Mouse (Mus musculus) liver (tissue): ENCODE data around the gene Arhgef28.
A peak's percentile ranks its signal among the peaks of the same experiment; 100 is the strongest.
"Not testable (repeated sequence)": the region's sequence is repeated elsewhere in the genome, so short reads cannot be mapped to it uniquely, and the experiment has no call there.

ENCODE experiments used
- DNase-seq: peaks from one replicate; pipeline ENCODE4 v3.0.0-alpha.2; 2020; ENCODE audit warnings: mixed read lengths

The Arhgef28 gene

DNA sequence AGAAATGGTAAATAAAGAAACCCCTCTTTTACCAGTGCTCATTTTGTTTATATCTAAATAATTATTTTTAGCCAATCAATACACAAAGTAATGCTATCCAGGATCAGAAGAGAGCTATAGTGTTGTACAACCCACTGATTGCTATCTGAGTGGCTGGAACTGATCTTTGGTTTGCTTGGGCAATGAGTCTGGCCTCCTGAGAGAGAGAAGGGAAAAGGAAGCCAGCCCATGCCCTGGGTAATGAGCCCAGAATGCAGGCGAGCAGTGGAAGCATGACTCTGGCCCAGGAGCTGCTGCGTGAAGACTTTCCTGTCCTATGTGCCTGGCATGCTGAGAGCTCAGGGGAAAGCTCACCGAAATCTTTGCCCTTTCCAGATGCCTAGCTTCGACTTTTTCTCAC, 83.5 kb downstream of the Arhgef28 start:
- no peak for DNase-seq

DNA sequence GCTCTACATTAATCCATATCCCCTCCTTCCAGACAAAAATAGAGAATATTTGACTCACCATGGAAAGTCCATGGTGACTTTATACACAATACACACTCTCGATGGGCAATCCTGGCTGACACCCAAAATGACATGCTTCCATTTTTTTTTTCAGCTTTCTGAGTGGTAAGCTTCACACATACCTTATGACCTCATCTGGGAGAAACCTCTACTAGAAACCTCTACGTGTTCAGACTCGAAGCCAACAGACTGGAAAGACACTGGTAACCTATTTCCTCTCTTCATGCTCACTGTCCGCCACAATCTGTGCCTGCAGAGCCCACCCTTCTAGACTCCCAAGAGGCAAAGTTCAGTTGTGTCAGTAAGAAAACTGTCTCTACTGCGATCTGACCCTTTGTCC, 84.2 kb downstream of the Arhgef28 start:
- DNase-seq: no peak

DNA sequence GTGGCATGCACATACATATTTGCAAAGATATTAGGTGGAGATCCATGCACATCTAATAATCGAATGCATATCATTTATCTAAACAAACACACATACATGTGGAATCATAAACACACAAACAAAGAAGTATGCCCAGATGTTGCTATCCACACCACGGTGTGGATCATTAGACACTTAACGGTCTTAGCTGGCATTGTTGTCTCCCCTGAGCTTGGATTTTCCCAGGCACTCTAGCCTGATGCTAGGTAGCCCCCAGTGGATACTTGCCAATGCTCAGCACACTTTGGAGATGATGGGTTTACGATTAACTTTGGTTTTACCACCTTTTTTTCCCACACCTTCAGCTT, 85.1 kb downstream of the Arhgef28 start:
- no peak for DNase-seq

DNA sequence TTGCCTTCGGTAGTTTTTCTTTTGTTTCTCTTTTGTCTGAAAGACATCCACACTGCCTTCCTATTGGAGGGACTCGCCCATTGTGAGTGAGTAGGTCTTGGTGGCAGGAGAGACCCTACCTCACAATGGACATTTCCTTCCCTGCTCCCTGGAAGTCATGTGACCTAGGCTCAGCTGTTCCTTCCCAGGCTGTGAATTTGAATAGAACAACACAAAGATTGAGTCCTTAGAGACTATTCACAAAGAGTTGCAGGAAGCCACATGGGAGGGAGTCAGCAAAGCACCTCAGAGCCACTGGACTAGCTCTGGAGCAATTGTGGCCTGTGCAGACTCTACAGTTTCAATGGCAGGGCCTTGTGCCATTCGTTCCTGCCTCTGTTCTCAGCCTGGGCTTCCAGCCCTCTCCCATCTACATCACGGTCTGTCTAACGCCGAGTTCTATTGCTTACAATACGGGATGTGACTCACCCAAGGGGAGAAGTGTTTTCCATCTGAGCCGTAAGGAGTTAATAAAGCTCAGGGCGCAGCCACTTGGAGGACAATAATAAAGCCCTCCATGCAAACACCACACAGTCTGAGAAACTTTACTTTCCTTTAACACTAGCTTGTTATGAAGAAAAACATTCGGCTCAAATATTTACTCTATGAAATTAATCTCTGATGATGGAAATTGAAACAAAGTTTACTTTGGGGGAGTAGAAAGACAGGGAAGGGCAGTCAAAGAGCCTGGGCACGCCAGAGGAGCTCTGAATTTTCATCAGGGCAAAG, 85.7 kb downstream of the Arhgef28 start:
- DNase-seq: no peak

DNA sequence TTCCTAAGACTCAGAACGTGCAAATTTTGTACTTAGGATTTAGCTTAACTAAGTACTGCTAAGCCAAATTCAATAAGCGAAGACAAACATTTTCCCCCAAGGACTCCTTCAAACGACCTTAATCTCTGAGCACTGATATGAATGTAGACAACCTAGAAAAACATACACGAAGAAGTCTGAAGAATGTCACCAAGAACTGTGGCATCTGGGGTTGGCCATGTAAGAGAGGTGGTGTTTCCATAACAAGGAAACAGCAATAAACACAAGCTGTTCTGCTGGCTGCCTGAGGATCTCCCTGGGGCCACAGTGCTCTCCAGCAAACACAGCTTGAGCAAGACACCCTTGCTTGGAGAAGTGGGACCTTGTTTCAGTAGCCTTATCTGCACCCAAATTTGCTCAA, 87.9 kb downstream of the Arhgef28 start:
- no peak for DNase-seq

DNA sequence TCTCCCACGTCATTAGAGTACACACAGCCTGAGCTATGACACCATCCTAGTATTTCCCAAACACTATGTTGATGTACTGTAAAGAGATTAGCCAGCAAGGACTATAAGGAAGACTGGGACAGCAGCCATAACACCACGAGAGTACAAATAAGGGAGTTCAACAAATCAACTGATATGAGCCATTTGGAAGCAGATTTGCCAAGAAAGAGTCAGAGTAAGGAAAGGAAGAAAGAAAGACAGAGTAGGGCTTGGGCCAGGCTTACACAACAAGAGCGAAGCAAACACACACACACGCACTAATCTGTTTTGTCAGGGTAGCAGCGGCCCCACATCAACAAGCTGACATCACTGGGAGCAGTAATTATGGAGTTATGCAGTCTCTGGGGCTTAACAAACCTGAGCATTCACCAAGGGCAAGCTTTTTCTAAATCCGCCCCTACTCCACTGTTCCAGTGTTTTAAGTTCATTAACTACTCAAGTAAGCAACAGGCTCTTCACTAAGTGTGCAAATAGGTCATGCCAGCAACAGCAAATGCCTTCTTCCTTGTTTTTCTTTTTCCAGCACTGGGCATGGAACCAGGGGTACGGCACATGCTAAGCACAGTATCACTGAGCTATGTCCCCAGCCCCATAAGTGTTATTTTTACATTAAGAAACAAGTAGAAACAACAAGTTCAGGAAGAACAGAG, 88.5 kb downstream of the Arhgef28 start:
- DNase-seq: no peak

DNA sequence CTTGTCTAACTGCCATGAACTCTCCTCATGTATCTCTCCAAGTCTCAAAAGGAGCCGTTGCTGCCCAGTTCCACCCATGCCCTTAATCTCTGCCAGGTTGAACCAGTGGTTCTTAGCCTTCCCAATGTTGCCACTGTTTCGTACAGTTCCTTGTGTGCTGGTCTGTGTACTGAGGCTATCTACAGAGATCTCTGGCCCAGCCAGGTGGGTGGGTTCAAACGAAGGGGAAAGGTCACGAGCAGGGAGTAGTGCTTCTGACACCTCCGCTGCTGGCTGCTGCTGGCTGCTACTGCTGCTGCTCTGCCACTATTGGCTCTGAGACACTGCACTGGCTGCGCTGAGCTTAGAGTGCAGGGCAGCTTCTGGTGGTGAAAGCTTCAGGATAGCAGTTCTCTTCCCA, 90.6 kb downstream of the Arhgef28 start:
- peak; percentile 22 for DNase-seq

DNA sequence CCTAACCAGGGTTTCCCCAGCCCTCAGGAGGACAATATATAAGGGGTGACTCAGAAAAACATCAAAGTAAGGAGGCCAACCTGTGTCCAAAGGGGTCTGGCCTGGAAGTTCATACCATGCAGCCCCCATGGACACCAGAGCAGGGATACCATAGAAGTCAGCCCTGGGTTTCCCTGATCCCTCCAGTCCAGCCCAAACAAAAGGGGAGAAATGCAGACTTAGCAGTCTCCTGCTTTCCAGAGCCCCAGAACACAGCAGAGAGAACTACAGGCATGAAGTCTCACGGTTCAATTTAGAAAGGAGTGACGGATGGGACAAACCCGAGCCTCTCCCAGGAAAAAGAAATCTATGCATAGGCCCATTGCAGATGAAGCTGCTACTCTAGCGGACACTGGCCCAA, 91.2 kb downstream of the Arhgef28 start:
- DNase-seq: no peak

DNA sequence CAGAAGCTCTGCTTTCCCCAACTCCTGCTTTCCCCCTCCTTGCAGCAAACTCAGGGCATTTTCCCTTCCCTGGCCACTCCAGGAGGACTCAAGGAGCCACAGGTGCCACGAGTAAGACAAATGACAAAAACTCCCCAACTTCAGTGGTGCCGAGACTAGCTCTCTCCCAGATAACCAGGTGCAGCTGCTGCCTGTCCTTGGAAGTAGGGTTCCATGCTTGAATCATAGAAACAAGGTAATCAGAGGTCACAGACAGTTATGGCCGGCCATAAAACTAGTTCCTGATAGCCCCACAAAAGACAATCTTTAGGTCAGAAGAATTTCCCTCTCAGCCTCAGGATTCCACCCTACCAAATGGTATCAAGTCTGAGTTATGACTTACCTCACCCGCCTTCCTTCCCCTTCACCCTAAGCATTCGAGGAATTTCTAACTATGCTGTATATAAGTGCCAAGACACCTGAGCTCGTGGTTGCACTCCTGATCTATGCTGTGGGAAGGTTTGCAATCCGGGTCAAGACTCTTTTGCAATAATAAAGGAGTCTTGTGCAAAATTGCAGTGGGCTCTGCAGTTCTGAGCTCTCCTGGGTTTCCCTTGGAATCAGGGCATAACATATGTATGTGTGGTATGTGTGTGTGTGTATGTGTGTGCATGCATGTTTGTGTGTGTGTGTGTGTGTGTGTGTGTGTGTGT, 93.3 kb downstream of the Arhgef28 start:
- DNase-seq: no peak

DNA sequence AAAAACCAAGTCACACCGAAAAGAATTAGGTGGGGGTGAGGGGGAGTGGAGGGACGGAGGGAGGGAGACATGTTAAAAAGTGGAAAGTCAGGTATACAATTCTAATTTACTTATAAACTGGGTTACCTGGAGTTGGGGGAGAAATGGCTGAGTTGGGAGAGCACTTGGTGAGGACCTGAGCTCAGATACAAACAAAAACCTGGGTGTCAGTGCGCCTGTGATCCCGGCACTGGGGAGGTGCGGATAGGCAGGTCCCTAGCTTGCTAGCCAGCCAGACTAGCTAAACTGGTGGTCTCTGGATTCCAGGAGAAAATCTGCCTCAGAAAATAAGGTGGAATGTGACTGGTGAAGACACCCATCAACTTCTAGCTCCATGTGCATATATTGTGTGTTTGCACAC, 94.7 kb downstream of the Arhgef28 start:
- no peak for DNase-seq

DNA sequence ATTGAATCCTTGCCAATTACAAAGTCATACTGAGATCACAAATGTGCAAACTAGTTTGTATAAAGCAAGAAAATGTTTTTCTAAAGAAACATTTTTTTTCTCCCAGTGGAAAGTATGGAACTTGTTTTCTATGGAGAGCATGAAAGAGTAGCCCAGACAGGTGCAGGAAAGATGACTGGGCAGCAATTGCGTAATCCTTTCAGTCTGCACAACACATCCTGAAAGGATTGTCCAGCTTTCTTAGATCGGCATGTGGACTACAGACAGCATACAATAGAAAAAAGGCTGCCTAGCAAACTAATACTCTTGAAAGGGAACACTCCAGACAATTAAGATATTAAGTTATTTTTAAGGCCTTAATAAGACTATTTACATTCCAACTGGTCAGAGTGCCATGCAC, 95.2 kb downstream of the Arhgef28 start:
- no peak for DNase-seq

DNA sequence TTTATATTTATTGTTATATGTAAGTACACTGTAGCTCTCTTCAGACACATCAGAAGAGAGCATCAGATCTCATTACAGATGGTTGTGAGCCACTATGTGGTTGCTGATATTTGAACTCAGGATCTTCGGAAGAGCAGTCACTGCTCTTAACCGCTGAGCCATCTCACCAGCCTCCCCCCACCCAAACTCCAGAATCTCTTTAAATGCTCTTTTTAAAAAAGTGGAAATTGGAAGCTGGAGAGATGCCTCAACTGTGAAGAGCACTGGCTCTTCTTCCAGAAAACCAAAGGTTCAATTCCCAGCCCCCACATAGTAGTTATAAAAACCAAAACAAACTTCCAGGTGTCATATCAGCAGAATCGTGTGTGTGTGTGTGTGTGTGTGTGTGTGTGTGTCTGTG, 97.8 kb downstream of the Arhgef28 start:
- DNase-seq: not testable (repeated sequence)

DNA sequence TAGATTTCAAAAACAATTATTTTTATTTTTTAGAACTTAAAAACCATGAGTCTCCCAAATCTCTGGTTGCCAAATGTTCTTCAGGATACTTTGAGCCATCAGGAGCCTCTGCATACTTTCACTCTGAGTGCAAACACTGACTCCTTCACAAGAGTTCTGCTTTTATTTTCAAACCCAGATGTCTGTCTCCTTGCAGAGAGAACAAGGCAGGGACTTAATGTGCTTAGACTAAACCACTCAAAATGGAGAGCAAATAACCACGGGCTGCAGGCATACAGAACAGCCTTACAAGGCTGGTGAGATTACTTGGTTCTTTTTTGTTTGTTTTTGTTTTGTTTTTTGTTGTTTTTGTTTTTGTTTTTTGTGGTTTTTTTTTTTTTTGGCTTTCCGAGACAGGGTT, 98.6 kb downstream of the Arhgef28 start:
- no peak for DNase-seq

DNA sequence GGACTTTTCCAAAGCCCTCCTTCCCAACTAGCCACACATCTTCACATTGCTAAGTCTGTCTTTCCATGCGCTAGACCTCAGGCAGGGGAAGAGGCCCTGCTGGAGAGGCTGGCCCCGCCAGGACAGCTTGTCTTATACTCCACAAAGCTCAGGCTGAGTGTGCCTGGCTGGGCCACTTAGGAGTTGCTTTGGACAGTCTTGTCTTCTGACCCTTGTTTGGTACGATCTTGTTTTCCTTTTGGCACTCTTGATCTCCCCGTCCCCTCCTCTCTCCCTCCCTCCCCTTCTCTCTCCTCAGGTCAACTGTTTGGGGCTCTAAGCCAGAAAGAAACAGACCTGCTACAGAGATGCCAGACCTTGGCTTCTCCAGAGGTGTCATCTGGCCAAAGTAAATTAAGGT, 110.3 kb downstream of the Arhgef28 start:
- DNase-seq: no peak

DNA sequence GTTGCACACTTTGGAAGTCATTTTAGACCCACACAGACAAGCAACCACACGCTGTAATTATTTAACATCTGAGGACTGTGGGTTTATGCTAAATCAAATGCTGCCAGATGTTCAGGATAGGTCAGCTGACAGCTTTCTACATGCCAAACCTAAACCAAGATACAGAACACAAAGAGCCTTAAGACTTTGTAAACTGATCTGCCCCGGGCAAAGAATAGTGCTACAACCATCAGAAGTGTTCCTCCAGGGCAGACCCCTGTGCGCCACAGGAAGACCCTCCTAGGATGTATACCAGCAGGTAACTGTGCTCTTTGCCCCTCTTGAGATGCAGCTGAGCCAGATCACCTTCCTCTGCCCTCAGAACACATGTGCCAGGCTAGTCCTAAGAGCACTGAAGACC, 111.9 kb downstream of the Arhgef28 start:
- no peak for DNase-seq

DNA sequence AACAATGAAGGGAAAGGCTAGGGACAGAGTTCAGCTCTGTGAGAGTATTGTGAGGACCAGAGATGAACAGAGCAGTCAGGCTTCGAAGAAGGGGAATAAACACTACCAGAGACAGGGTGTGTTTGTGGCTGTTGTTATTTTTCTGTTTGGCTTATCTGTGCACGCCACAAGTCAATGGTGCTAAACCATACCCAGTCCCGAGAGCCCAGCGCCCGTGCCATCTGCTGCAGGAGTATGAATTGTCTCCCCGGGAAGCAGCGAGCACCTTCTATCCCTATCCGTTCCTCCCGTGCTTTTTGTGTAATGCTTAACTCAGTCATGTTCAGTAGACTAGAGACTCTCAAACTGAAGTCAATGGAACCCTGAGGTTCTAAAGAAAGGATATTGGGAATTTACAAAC, 112.8 kb downstream of the Arhgef28 start:
- DNase-seq: no peak

DNA sequence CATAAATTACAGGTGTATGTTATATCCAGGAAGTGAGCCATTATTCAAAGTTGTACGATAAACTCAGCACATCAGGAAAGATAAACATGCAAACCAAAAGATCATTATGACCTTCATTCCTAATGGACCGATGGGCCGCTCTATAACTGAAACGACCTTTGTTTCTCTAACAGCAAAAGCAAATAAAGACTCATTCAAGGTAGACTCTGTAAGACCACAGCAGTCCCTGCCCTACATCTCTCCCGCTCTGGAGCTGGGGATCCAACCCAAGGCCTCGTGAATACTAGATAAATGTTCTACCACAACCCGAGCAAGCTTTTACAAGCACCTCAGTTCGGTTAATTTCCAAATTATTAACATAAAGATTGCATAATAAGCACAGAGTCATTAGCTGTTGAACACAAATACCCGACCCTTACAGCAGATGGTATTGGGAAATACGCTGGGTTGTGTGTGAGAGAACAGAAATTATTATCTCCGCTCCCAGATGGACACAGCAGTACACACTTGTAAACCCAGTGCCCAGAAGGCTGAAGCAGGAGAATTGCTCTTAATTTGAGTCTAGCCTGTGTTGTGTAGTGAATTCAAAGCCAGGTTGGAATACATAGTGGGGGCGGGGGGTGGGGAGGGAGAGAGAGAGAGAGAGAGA, 113.8 kb downstream of the Arhgef28 start:
- DNase-seq: no peak

DNA sequence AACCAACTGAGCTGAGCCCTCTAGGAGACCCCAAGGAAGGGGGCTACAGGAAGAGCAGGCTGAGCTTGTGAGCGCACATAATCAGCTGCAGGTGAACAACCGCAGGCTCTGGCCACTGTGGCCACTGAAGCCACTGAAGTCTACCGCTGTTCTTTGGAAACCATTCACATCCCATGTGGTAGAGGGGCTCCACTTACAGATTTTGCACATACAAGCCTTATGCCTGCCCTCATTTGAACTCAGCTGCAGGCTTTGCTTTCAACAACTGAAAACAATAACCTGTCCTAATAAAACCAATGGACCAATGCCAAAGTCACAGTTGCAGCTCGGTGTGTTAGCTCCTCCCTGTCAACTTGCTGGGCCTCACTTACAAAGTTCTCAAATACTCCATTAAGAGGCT, 126.6 kb downstream of the Arhgef28 start:
- DNase-seq: no peak

DNA sequence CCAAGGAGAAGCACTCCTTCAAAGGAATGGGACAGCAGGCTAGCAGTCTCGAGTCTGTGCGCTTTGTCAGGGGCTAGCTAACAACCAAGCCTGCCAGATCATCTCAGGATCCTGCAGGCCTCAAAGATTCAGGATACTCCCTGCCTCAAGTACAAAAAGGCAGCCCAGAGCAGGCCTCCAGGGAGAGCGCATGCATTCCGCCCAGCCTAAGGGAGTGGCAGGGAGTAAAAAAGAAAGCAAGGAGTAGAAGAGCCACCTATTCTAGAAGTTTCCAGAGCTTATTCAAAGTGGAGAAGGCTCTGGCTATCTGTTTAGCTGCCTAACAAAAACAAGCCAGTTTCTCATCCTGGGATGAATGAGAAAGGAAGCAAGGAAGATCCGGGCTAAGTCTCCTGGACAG, 128.0 kb downstream of the Arhgef28 start:
- DNase-seq: no peak

DNA sequence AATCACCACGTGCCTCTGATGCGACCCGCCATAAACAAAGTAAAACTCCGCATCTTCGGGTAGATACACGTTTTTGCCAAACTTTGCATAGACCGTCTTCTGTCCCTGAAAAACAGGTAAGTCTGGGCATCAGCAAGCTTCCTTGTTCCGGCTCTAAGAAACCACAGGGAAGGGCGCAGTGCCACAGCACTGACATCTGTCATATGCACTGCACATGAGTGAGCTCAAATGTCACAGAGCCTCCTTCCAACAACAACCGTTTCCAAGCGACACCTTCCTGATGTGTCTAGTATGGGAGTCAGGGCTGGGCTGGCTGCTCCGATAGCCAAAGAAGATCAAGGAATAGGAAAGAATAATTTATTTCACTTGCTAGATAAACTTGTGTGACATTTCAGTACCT, 129.0 kb downstream of the Arhgef28 start:
- DNase-seq: no peak

DNA sequence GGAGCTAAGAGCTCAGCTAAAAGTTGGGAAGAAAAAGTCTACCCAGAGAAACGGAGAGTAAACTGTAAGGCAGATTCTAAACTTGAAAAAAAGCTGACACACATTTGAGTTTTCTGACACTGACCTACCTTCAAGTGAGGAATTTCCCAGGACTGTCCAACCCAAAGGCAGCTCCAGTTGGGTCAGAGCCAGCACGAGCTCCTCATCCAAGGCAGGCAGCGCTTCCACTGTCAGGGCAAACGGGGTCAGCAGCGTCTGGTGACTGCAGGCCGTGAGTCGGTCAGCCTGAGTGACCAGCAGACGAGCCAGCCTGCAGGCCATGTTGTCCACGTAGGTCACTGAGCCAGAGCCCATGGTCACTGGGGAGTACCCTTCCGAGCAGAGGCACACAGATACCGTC, 131.4 kb downstream of the Arhgef28 start:
- no peak for DNase-seq

DNA sequence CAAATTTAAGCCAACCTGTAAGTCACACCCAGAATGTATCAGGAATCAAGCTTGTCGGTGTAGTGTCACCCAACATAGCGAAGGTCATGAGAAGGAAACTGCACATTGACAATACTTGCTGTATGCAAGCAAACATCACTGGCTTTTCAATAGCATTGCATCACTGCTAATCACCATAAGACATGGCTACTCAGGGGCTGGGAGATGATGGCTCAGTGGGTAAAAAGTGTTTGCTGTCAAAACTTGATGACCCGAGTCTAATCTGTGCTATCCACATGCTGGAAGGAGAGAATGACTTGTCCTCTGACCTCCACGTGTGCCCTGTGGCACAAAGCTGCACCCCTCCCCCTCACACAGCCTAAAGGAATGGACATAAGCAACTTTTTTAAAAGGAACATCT, 133.0 kb downstream of the Arhgef28 start:
- DNase-seq: no peak

DNA sequence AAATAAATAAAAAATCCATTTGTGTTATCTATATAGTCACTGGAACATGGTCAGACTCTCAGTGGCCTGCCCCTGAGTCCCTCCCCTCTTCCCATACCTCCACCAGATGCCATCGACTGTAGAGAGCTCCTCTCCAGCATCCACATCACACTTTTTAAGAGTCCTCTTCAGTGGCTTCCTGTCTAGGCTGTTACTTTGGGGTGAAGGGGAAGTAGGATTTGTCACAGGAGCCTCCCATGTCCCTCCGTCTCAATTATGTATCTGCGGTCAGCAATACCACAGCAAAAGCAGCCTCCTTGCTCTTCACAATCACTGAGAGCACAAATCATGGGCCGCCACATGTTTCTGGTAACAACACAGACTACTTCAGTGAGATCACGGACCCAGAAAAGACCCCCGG, 135.8 kb downstream of the Arhgef28 start:
- DNase-seq: no peak

DNA sequence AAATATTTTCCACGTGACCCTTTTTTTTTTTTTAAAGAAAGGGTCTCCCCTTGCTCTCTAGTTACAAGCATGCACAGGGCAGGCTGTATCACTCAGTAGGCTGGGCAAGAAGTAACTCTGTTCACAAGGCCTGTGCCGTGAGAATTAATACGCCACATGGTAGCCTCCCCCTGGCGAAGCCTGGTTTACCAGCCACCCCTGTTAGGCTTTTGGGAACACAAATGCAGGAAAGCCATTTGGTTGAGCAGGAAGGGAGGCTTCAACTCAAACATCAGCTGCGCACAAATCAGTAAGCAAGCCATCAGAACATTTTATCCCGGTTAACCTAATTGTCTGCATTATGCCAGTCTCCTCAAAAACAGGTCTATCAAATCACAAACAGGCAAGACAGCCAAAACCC, 136.6 kb downstream of the Arhgef28 start:
- no peak for DNase-seq
